29 mouse cellular contexts compared by ENCODE assay signal in genomic region chr1:143888065-143888464, GRCm38 (mm10).
"Had no signal": no experiment of that assay in that cellular context is flagged by ENCODE, and none has a peak within 500 bp of the region (broad histone marks: within the 10 kb centered on the region; RNA-seq: fewer than 3 reads in every experiment).

No protein-coding gene starts in this region.

- H3K9me3 ChIP-seq: limb, embryonic 10.5 days; limb, embryonic 12.5 days; limb, embryonic 13.5 days; limb, embryonic 15.5 days; liver, embryonic 12.5 days; liver, embryonic 13.5 days; liver, embryonic 15.5 days; megakaryocyte, embryonic 14.5 days; midbrain, embryonic 10.5 days; midbrain, embryonic 12.5 days; midbrain, embryonic 13.5 days; midbrain, embryonic 15.5 days; neural tube, embryonic 12.5 days had no signal

- H3K4me2 ChIP-seq: limb, embryonic 12.5 days; limb, embryonic 13.5 days; limb, embryonic 15.5 days; liver, embryonic 11.5 days; liver, embryonic 12.5 days; liver, embryonic 13.5 days; liver, embryonic 15.5 days; lung, embryonic 14.5 days; midbrain, embryonic 11.5 days; midbrain, embryonic 12.5 days; midbrain, embryonic 13.5 days; midbrain, embryonic 15.5 days; neural tube, embryonic 12.5 days had no signal

- H3K4me3 ChIP-seq: left cerebral cortex, adult 2 months; limb, embryonic 10.5 days; limb, embryonic 12.5 days; limb, embryonic 13.5 days; limb, embryonic 15.5 days; liver, embryonic 12.5 days; liver, embryonic 13.5 days; liver, embryonic 15.5 days; megakaryocyte, embryonic 14.5 days; midbrain, embryonic 10.5 days; midbrain, embryonic 12.5 days; midbrain, embryonic 13.5 days; midbrain, embryonic 15.5 days; myocyte; neural tube, embryonic 12.5 days had no signal

- DNase-seq: left cerebral cortex, postnatal 4 days; liver; liver, embryonic 13.5 days; liver, postnatal 0 days; lung, adult 18-20 months; lung, embryonic 14.5 days; lung, postnatal 14 days; lung, postnatal 36 days; lung, postnatal 4 days; midbrain, embryonic 14.5 days had no signal

- H3K36me3 ChIP-seq: limb, embryonic 10.5 days; limb, embryonic 12.5 days; limb, embryonic 13.5 days; limb, embryonic 15.5 days; liver, embryonic 12.5 days; liver, embryonic 13.5 days; liver, embryonic 15.5 days; midbrain, embryonic 10.5 days; midbrain, embryonic 12.5 days; midbrain, embryonic 13.5 days; midbrain, embryonic 15.5 days; neural tube, embryonic 12.5 days had no signal

- H3K4me1 ChIP-seq: limb, embryonic 10.5 days; limb, embryonic 12.5 days; limb, embryonic 13.5 days; limb, embryonic 15.5 days; liver, embryonic 12.5 days; liver, embryonic 13.5 days; liver, embryonic 15.5 days; megakaryocyte, embryonic 14.5 days; midbrain, embryonic 10.5 days; midbrain, embryonic 12.5 days; midbrain, embryonic 13.5 days; midbrain, embryonic 15.5 days; neural tube, embryonic 12.5 days had no signal

- ATAC-seq: liver, embryonic 12.5 days; liver, postnatal 0 days; midbrain, embryonic 13.5 days; midbrain, embryonic 15.5 days; midbrain, embryonic 16.5 days had no signal

- H3K27ac ChIP-seq: left cerebral cortex, adult 2 months; limb, embryonic 10.5 days; limb, embryonic 12.5 days; limb, embryonic 13.5 days; limb, embryonic 15.5 days; liver, embryonic 12.5 days; liver, embryonic 13.5 days; liver, embryonic 14.5 days; liver, embryonic 15.5 days; macrophage; midbrain, embryonic 10.5 days; midbrain, embryonic 12.5 days; midbrain, embryonic 13.5 days; midbrain, embryonic 15.5 days; neural tube, embryonic 12.5 days had no signal

- H3K27me3 ChIP-seq: limb, embryonic 12.5 days; limb, embryonic 13.5 days; limb, embryonic 15.5 days; liver, embryonic 12.5 days; liver, embryonic 13.5 days; liver, embryonic 15.5 days; midbrain, embryonic 12.5 days; midbrain, embryonic 13.5 days; midbrain, embryonic 15.5 days; neural tube, embryonic 12.5 days had no signal

- H3K9ac ChIP-seq: limb, embryonic 12.5 days; limb, embryonic 13.5 days; limb, embryonic 15.5 days; liver, embryonic 12.5 days; liver, embryonic 13.5 days; liver, embryonic 14.5 days; liver, embryonic 15.5 days; liver, postnatal 0 days; lung, embryonic 14.5 days; midbrain, embryonic 12.5 days; midbrain, embryonic 13.5 days; midbrain, embryonic 15.5 days; neural tube, embryonic 12.5 days had no signal
